Mouse (Mus musculus): ENCODE measurements at regions not wholly inside any gene's neighbourhood (a gene's known extent, or its start where the extent isn't known, plus 50 kb on each side); places are given as distances from the start of the nearest gene placed in this dataset.

DNA sequence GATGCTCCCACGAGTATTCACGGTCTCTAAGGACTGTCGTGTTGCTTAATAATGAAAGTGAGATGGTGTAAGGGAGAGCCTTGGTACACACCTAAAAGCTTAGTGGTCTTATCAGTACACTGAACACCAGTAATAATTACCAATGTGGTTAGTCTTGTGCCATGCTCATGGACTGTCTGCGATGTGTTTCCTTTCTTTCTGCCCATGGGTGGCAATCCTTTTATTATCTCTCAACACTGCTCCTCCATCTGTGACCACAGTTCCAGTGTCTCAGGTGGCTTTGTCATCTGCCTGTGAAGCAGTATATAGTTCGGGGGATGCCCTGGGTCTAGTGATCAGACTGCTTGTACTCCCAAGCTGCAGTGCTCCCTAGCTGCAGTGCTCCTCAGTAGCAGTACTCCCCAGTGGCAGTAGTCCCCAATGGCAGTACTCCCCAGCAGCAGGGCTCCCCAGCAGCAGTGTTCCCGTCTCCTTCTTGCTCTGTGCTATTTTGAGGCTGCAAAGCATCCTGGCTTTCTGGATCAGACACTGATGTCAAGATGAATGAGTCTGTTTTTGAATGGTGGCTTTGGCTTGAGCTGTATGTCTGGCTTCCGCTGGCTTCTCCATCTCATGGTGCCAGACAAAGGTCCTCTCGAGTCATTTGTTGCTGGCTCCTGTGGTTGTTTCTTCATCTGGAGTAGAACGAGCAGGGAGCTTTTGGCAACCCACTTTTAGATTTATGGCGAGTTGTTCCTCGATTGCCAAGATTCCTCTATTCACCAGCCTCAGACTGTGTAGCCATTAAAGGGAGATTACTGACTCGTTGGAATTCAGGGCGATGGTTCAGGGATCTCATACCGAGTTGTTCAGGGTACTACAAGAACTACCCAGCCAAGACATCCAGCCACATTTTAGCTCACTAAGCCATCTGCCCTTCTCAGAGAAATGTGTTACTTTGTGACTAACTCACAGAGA is 88.4 kb upstream of the Plxnc1 start:
- no peak for DNase-seq (ENCODE audit: low read depth)

DNA sequence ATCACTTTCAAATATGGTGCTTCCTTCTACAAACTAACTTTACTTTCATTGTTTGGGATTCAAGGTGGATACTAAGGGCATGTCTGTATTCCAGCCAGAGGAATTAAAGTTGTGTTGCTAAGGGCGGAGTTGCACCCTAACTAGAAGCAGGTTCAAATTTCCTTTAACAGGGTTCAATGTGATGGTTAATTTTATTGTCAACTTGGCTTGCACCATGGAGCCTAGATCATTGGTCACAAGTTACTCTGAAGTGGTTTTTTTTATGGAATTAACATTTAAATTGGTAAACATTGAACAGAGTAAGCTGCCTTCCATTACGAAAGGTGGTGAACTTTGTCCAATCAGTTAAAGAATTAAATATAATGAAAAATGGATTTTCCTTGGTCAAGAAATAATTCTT is 86.7 kb upstream of the Plxnc1 start:
- no peak for DNase-seq (ENCODE audit: low read depth)

DNA sequence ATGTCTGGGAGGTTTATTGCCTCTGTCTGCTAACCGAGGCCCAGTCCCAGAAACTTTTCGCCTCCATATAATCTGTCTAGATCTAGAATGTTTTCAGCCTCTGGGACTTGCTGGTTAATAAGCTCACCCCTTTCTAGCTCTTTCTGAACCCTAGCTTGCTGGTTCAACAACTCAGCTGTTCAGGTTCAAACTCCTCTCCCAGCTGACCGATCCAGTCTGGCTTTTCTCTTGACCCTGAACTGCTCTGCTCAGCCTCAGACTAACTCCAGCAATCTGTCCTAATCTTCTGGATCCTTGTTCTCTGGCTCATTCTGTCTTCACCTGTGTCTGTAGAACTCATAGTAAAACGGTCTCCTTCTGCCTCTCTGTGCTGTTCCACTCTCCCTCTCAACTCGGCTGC is 86.2 kb upstream of the Plxnc1 start:
- DNase-seq (ENCODE audit: low read depth) = no peak

DNA sequence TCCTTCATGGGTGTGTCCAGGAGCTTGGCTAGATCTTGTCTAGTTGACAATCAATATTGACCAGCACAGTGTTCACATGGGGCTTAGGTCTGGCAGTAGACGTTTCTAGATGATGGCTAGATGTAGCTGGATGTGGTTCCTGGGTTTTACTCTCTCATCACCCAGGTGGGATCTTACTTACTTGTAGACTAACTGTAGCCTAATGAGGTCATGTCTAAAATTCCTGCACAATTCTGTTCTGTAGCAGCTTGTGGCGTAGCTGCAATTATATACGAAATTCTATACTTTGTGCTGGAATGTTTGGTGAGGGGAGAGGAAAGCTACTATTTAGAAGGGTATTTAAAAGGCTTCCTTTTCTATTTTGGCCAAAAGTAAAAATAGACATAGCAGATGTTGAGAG is 84.9 kb upstream of the Plxnc1 start:
- DNase-seq (ENCODE audit: low read depth) = no peak

DNA sequence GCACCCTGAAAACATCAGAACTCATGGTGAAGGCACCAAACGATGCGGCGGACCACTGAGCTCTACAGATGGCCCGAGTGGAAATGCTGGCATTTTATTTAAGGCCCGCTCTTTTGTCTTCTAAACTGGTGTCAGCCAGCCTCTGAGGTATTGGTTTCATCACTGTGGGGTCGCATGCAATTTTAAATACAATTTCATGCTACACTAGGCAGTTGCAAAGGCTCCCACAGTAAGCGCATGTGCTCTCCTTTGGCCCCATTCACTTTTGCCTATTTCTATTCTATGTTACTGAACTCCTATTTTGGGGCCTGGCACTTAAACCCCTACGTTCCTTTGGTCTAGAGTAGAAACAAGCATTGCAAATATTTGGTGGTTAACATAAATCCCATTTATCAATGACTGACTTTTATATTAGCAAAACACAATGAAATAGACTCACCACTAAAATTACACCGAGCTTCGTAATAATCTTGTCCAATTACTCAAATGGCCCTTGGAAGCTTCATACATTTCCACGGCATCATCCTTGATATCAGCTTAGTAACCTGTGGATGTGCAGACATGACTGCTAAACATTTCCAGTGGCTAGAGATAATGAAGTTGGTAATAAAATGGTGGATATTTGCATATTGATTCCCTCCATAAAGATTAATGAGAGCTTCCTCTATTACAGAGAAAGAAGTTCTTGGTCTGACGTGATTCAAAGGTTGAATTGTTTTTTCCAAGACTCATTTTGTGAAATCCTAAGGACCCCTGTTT is 81.1 kb upstream of the Plxnc1 start:
- no peak for DNase-seq (ENCODE audit: low read depth)

DNA sequence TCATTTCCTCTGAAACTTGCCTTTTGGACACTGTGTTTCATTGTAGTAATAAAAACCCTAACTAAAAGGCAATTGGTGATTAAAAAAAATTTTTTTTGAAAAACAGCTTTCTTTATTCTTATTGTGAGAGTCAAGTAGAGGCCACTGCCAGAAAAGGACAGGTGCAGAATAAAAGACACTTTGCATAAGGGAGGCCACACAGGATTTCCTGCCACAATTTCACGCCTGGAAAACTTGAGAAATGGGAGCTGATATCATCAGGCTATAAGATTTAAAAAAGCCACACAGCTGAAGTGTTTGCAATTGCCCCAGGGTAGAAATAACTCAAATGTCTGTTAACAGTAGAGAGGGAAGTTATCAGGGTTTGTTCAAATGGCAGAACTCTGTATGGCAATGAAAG is 76.6 kb upstream of the Plxnc1 start:
- DNase-seq (ENCODE audit: low read depth) = no peak

- DNase-seq (ENCODE audit: low read depth) = no peak
These were observed 72.3 kb upstream of the Plxnc1 start for GRCm38 (mm10) chr10:95016896-95017295.

DNA sequence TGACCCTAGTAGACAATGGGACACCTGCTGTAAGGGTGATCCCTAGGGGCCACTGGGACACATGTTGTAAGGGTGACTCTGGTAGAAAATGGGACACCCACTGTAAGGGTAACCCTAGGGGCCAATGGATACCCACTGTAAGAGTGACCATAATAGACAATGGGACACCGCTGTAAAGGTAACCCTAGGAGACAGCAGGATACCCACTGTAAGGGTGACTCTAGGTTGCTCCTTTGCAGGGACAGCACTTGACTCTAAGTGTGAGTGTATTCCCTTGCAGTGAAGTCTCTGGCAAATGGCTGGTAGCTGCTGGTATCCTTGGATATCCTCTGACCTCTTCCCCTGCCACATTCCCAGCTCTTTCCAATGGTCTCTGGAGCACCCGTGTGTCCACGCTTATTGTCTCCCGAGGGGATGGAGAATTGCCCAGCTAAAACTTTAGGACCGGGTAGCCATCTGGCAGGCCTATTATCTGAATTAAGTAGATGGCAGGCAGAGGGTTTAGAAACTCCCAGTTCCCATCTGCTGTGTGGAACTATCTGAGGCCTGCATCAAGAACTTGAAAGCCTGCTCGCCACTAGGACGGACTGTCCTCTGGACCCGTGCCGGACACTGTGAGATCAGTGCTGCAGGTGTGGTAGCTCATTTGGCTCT is 70.8 kb upstream of the Plxnc1 start:
- DNase-seq (ENCODE audit: low read depth) = no peak

DNA sequence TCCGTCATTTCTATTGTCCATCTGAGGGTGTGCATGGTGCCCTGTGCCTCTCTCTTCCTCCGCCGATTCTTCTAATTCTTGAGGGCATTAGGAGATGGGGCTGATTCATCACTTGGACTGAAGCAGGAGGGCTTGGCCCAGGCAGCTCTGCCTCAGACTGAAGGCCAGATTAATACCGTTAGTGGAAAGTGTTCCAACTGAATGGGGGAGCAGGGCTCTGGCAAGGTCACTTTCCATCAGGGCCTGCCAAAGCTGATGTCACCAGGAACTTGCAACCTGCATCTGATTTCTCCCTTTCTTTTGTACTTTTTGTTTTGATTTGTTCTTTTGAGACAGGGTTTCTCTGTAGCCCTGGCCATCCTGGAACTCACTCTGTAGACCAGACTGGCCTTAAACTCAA is 69.3 kb upstream of the Plxnc1 start:
- no peak for DNase-seq (ENCODE audit: low read depth)

DNA sequence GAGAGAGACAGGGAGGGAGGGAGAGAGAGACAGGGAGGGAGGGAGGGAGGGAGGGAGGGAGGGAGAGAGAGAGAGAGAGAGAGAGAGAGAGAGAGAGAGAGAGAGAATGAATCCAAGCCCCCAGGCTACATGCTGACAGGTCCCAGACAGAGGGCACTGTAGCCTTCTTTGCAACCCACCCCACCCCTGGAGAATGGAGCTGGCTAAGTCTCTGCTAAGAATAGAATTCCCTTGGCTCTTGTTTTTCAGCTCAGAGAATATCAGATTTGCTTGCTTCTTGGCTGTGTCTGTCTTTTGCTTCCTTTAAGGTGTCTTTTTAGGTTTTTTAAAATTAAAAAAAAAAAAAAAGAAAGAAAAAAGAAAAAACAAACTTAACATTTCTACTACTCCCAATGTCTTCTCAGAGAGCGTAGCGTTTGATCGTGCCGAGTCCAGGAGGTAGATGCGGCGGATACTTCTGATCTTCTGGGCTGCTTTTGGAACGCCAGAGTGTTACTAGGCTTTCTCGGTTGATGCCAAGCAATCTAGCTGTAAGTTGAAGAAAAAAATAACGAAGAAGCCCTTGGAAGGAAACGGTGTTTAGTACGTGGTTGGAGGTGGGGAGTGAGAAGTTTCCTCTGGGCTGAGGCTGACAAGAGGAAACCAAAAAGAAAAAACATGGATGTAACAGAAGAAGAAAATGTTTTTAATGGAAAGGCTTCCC is 68.7 kb upstream of the Plxnc1 start:
- DNase-seq (ENCODE audit: low read depth) = no peak

- DNase-seq (ENCODE audit: low read depth) = no peak
These were observed 65.7 kb upstream of the Plxnc1 start for GRCm38 (mm10) chr10:95010333-95010732.

DNA sequence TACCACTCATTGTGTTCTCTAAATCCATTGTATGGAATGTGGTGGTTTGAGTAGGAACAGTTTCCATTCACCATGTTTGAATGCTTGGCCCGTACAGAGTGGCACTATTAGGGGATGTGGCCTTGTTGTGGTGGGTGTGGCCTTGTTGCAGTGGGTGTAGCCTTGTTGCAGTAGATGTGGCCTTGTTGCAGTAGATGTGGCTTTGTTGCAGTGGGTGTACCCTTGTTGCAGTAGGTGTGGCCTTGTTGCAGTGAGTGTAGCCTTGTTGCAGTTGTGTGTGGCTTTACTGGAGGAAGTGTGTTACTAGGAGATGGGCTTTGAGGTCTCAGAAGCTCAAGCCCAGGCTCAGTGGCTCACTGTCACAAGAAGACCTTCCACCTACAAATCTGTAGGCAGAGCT is 64.4 kb upstream of the Plxnc1 start:
- no peak for DNase-seq (ENCODE audit: low read depth)

DNA sequence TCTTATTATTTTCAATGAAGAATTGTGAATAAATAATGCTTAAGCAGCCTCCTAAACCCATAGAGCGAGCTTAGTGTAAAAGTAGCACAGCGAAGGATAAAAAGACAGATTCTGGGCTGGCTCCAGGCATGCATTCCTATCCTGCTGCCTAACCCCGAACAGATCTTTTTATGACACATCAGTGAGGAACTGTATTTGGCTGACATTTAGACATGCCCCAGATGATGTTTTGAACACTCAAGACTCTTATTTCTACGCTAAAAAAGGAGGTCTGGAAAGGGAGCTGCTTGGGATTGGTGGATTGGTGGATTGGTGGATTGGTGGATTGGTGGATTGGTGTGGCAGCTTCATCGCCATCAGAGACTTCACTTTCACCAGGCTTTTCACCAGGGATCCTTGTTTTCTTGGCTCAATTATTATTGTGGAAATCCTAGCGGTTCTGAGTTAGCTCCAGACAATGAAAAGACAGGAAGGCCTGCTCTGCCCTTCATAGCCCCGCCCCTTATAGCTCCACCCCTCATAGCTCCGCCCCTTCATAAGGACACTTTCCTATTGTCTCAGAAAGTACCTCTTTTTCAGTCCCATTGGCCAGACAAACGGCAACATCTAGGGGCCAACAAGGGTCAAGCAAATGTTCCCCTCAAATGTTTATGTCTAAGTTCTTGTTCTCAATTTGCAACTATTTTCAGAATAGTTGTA is 59.6 kb upstream of the Plxnc1 start:
- DNase-seq (ENCODE audit: low read depth) = no peak

DNA sequence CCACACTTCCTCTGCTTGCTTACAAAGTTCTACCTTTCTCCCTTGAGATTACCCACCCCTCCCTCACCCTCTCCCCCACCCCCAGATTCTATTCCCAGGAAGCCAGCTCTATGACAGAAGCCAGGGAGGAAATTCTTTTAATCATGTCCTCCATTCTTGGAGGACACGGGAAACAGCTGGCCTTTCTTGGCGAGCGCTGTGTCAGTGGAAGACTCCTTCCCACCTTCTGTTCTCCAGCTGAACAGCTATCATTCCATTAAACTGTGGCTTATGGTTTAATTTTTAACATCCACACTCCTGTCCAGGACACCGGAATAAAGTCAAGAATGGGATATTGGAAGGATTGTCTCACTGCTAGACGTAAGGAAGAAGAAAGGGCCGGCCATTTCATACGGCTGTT is 59.0 kb upstream of the Plxnc1 start:
- no peak for DNase-seq (ENCODE audit: low read depth)

GRCm38 (mm10) chr10:95001650-95002049 is 57.0 kb upstream of the Plxnc1 start:
- DNase-seq (ENCODE audit: low read depth) = no peak

GRCm38 (mm10) chr10:94999716-95000115 is 55.1 kb upstream of the Plxnc1 start:
- no peak for DNase-seq (ENCODE audit: low read depth)

Measured in c-Kit-positive CD71-negative TER-119-negative erythroid progenitor cells, embryonic 14.5 days (primary cell).